Mouse (Mus musculus) thymus, adult 2 months (tissue): Measurements from ENCODE around the gene Fanca. TPM values are rescaled to one million over a fixed set of nuclear protein-coding genes. Genes with fewer than 3 reads are reported as not detected.
"Not testable (repeated sequence)": the region's sequence is repeated elsewhere in the genome, so short reads cannot be mapped to it uniquely, and the experiment has no call there.

Experiments
- DNase-seq: peaks from one replicate; pipeline ENCODE4 v3.0.0; 2021
- H3K27ac ChIP-seq: fragments of 200-500 bp; 2 replicates; pipeline ENCODE4 v1.5.1; 2012; ENCODE audit warnings: low read length, control low read depth; ENCODE audit not compliant: control insufficient read depth, insufficient read depth
- H3K27me3 ChIP-seq: fragments of 200-500 bp; 2 replicates; pipeline ENCODE4 v1.6.1; 2012; ENCODE audit warnings: mild to moderate bottlenecking, low read length, moderate library complexity, mixed read lengths; ENCODE audit not compliant: control insufficient read depth, insufficient read depth
- H3K36me3 ChIP-seq: fragments of 200-500 bp; 2 replicates; pipeline ENCODE4 v1.6.1; 2012; ENCODE audit warnings: mild to moderate bottlenecking, low read length, moderate library complexity; ENCODE audit not compliant: control insufficient read depth, insufficient read depth
- H3K4me1 ChIP-seq: fragments of 200-500 bp; replicated peaks from 2 replicates; pipeline ENCODE4 v1.6.1; 2012; ENCODE audit warnings: low read length; ENCODE audit not compliant: control insufficient read depth, insufficient read depth
- H3K4me3 ChIP-seq: fragments of 200-500 bp; 2 replicates; pipeline ENCODE4 v1.5.1; 2012; ENCODE audit warnings: mild to moderate bottlenecking, low read length, control low read depth, moderate library complexity; ENCODE audit not compliant: control insufficient read depth, insufficient read depth
- CTCF ChIP-seq: fragments of 200-500 bp; IDR thresholded peaks from 2 replicates; pipeline ENCODE4 v1.5.1; 2012; ENCODE audit warnings: mild to moderate bottlenecking, control low read depth, low read length, moderate library complexity, borderline replicate concordance; ENCODE audit not compliant: control insufficient read depth, poor library complexity, insufficient read depth; ENCODE audit errors: extremely low read depth
- POLR2A ChIP-seq: fragments of 200-500 bp; IDR thresholded peaks from 2 replicates; pipeline ENCODE4 v1.6.1; 2012; ENCODE audit warnings: mild to moderate bottlenecking, low read length, control low read depth, moderate library complexity; ENCODE audit not compliant: control insufficient read depth, poor library complexity, insufficient read depth; ENCODE audit errors: extremely low read depth
- WGBS: fragments of 180-500 bp; shearing (Covaris S2); methylation state at CpG from one replicate; pipeline ENCODE4 v1.1.7; 2018; 5-methylcytosine and 5-hydroxymethylcytosine counted together
- polyA plus RNA-seq: library from polyadenylated mRNA; depleted of rRNA; stranded (reverse); fragments of >200 nt; gene quantifications from 2 replicates; pipeline ENCODE4 v1.2.3, GENCODE M21; 2012

The Fanca gene
- polyA plus RNA-seq, 1 experiment = 84.5 TPM

DNA sequence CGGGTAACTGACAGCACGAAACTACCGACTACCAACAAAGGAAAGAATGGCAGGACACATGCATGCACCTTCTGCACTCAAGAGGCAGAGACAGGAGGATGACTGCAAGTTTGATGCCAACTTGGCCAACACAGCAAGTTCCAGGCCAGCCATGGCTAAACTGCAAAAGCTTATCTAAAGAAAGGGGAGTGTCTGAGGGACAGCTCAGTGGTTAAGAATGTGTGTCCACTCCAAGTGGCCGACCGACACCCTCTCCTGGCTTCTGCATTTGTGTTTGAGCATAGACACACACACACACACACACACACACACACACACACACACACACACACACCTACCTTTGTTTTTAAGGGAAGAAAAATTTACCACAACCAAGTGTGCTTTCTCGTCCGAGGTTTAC lies 39.9 kb downstream of the Fanca start:
- Histone ChIP-seq H3K4me1 (no peaks in the 10 kb centered on the region), H3K36me3 (no peaks in the 10 kb centered on the region), H3K4me3 (no peak overlapping the region), H3K27ac (no peak overlapping the region), H3K27me3 (no peaks in the 10 kb centered on the region)
- WGBS = 86% methylated on average over 7 of the region's 7 CpGs
- no peak for TF ChIP-seq POLR2A
- TF ChIP-seq CTCF = no peak
- no peak for DNase-seq

GRCm38 (mm10) chr8:123275096-123275495 lies 43.3 kb downstream of the Fanca start:
- no peaks in the 10 kb centered on the region for H3K27me3 ChIP-seq
- WGBS = 95% methylated on average over 12 of the region's 12 CpGs
- H3K4me3 ChIP-seq = no peak overlapping the region
- DNase-seq = no peak
- no peak for TF ChIP-seq CTCF
- TF ChIP-seq POLR2A = no peak
- no peaks in the 10 kb centered on the region for H3K4me1 ChIP-seq
- no peak overlapping the region for H3K27ac ChIP-seq
- H3K36me3 ChIP-seq = no peaks in the 10 kb centered on the region

DNA sequence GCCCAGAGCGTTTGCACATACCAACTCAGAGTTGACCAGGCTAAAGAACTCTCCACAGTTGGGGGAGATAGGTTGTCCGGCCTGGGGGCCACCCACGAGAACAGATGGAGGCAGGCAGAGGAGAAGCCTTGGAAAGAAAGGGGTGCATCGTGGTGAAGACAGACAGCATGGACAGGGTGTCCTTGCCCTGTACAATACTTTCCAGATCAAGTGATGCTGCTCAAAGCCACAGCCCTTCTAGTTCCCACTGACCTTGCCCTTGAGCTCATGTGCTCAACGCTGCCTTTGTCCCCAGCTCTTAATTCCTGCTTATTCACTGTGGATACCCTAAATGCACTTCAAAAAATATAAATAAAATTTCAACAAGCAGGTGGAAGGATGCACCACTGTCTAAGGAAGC lies 43.9 kb downstream of the Fanca start:
- H3K4me1 ChIP-seq = no peaks in the 10 kb centered on the region
- no peak for DNase-seq
- H3K27me3 ChIP-seq = no peaks in the 10 kb centered on the region
- H3K27ac ChIP-seq = no peak overlapping the region
- no peaks in the 10 kb centered on the region for H3K36me3 ChIP-seq
- TF ChIP-seq CTCF (no peak), POLR2A (no peak)
- WGBS = 95% methylated on average over 5 of the region's 5 CpGs
- no peak overlapping the region for H3K4me3 ChIP-seq

DNA sequence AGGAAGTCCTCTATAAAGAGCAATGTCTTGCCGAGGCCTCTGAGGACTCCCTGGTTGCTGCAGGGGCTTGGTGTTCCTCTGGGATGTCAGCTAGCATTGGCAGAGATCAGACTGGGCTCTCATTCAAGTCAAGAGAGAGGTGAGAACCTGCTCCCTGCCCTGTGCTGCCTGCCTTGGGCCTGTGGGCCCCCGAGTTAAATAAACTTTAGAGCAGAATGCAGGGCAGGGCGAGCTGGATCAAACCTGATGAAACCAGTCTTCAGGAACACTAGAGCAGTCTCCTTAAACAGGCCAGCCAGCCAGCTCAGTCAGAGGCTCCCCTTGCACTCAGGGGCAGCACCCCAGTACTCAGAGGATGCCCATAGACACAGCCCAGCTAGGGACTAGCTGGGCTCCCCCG lies 46.5 kb downstream of the Fanca start:
- WGBS = 86% methylated on average over 4 of the region's 4 CpGs
- no peak for DNase-seq

GRCm38 (mm10) chr8:123271147-123271546 lies 47.2 kb downstream of the Fanca start:
- WGBS = 95% methylated on average over 10 of the region's 10 CpGs
- no peak overlapping the region for H3K4me3 ChIP-seq
- H3K27me3 ChIP-seq = no peaks in the 10 kb centered on the region
- TF ChIP-seq CTCF (no peak), POLR2A (no peak)
- no peaks in the 10 kb centered on the region for H3K4me1 ChIP-seq
- DNase-seq = no peak
- H3K27ac ChIP-seq = no peak overlapping the region
- peaks cover 21% of the 10 kb centered on the region for H3K36me3 ChIP-seq

More for the DNA sequence above, 46.5 kb downstream of the Fanca start:
- TF ChIP-seq POLR2A (no peak), CTCF (no peak)
- no peaks in the 10 kb centered on the region for H3K4me1 ChIP-seq
- no peak overlapping the region for H3K27ac ChIP-seq
- H3K36me3 ChIP-seq = peaks cover 13% of the 10 kb centered on the region
- H3K27me3 ChIP-seq = no peaks in the 10 kb centered on the region
- no peak overlapping the region for H3K4me3 ChIP-seq

DNA sequence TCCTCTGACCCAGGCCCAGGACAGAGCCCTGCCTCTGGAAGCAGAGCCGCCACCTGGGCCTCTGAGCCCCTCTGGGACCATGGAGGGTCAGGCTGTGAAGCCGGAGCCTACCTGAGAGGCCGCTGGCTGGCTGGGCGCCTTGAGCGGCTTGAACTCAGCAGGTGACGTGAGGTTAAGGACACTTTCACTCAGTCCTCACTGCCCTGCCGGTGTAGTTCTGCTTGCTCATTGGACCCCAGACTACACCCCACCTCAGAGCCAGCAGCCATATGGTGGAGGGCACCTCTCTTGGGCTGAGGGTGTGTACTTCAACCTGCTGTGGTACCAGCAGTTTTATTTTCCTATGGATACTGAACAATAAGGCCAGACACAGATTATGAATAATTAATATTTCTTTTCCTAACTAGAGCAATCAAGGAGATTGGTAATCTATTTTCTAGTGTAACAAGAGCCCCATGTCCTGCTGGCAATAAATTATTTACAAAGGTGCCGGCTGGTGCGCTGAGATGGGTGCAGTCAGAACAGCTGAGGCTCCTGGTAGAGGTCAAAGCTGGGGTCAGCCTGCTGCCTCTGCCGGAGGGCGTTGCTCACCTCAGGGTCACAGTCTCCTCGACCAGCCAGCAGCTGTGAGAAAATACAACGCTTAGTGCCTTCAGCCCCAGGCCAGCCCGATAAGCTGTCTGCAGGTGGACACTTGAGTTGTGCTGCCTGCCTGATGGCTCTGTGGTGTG lies 50.3 kb downstream of the Fanca start:
- DNase-seq = no peak
- Histone ChIP-seq H3K4me1 (no peaks in the 10 kb centered on the region), H3K27ac (no peak overlapping the region), H3K27me3 (no peaks in the 10 kb centered on the region), H3K4me3 (no peak overlapping the region), H3K36me3 (peaks cover 48% of the 10 kb centered on the region)
- TF ChIP-seq CTCF (no peak), POLR2A (no peak)
- WGBS = 98% methylated on average over 14 of the region's 14 CpGs

GRCm38 (mm10) chr8:123257593-123257992 lies 60.8 kb downstream of the Fanca start:
- not testable (repeated sequence) for H3K27ac ChIP-seq, H3K27me3 ChIP-seq, H3K4me3 ChIP-seq, H3K36me3 ChIP-seq, DNase-seq
- 96% methylated on average over 8 of the region's 8 CpGs for WGBS
- H3K4me1 ChIP-seq = peaks cover 15% of the 10 kb centered on the region
